Mouse (Mus musculus) CH12.LX (cell line): ENCODE results near the gene 2300002M23Rik. TPM values are rescaled to one million over a fixed set of nuclear protein-coding genes. Genes with fewer than 3 reads are reported as not detected.

Experiments used
- DNase-seq: peaks from one replicate; pipeline ENCODE4 v3.0.0-alpha.2; 2013; ENCODE audit errors: extremely low read depth
- H3K27ac ChIP-seq: 2 replicates; pipeline ENCODE4 v1.5.1; 2012; ENCODE audit warnings: low read depth, mild to moderate bottlenecking, control low read depth, moderate library complexity; ENCODE audit not compliant: insufficient read depth
- H3K27me3 ChIP-seq: replicated peaks from 2 replicates; pipeline ENCODE3; 2012; ENCODE audit warnings: inconsistent platforms
- H3K36me3 ChIP-seq, 2 experiments: replicated peaks in 1 of 2; 2 replicates each; pipeline versions ENCODE3 to v1.6.1; 2012; ENCODE audit warnings: inconsistent platforms in 1 of 2, low read length in 1 of 2, mild to moderate bottlenecking in 1 of 2, mixed read lengths in 1 of 2, moderate library complexity in 1 of 2; ENCODE audit not compliant: control insufficient read depth in 1 of 2, insufficient read depth in 1 of 2
- H3K4me1 ChIP-seq, 2 experiments: 2 replicates each; pipeline ENCODE4 v1.6.1; 2012; ENCODE audit warnings: inconsistent platforms in 1 of 2, moderate library complexity in 1 of 2; ENCODE audit not compliant: insufficient read depth in 2 of 2, control insufficient read depth in 1 of 2
- H3K4me2 ChIP-seq: 2 replicates; pipeline ENCODE4 v1.6.1; 2012; ENCODE audit warnings: low read depth, mild to moderate bottlenecking, control low read depth; ENCODE audit not compliant: poor library complexity, insufficient read depth, severe bottlenecking
- H3K4me3 ChIP-seq, 3 experiments: fragments of 150-350 bp in 1 of 3; sonication (generic) in 1 of 3; replicated peaks in 1 of 3; 2 replicates each; pipeline versions ENCODE3 to v1.5.1; 2011 to 2012; ENCODE audit warnings: low read depth in 2 of 3, low read length in 2 of 3, mild to moderate bottlenecking in 2 of 3, moderate library complexity in 2 of 3, control low read depth in 1 of 3, improper control_type of control experiment in 1 of 3, inconsistent platforms in 1 of 3, mixed read lengths in 1 of 3; ENCODE audit not compliant: poor library complexity in 1 of 3
- H3K79me2 ChIP-seq: replicated peaks from 2 replicates; pipeline ENCODE4 v1.6.1; 2012; ENCODE audit warnings: mild to moderate bottlenecking, moderate library complexity; ENCODE audit not compliant: control insufficient read depth, poor library complexity, insufficient read depth, severe bottlenecking; ENCODE audit errors: extremely low read depth
- H3K9ac ChIP-seq: 2 replicates; pipeline ENCODE4 v1.6.1; 2012; ENCODE audit warnings: low read depth, mild to moderate bottlenecking, control low read depth, moderate library complexity; ENCODE audit not compliant: insufficient read depth
- H3K9me3 ChIP-seq: replicated peaks from 2 replicates; pipeline ENCODE3; 2012; ENCODE audit warnings: low read length, inconsistent platforms, mixed read lengths
- CHD1 ChIP-seq: IDR thresholded peaks from 2 replicates; pipeline ENCODE4 v1.6.1; 2012; ENCODE audit warnings: low read depth, low read length, improper control_type of control experiment, inconsistent platforms
- CTCF ChIP-seq, 2 experiments: IDR thresholded peaks in 1 of 2; conservative IDR thresholded peaks in 1 of 2; 2 replicates each; pipeline ENCODE4 v1.5.1; 2011 to 2012; ENCODE audit warnings: low read depth in 2 of 2, low read length in 2 of 2, improper control_type of control experiment in 1 of 2, inconsistent platforms in 1 of 2, mild to moderate bottlenecking in 1 of 2, moderate library complexity in 1 of 2
- E2F4 ChIP-seq: IDR thresholded peaks from 2 replicates; pipeline ENCODE4 v1.6.1; 2011; ENCODE audit warnings: low read depth, low read length, improper control_type of control experiment; ENCODE audit not compliant: insufficient replicate concordance
- ELF1 ChIP-seq: IDR thresholded peaks from 2 replicates; pipeline ENCODE4 v1.6.1; 2014; ENCODE audit warnings: low read depth, mild to moderate bottlenecking, inconsistent platforms, low read length, improper control_type of control experiment
- ETS1 ChIP-seq: conservative IDR thresholded peaks from 2 replicates; pipeline ENCODE4 v1.6.1; 2012; ENCODE audit warnings: low read depth, mild to moderate bottlenecking, inconsistent platforms, low read length, improper control_type of control experiment, moderate library complexity
- GABPA ChIP-seq: IDR thresholded peaks from 2 replicates; pipeline ENCODE4 v1.6.1; 2012; ENCODE audit warnings: low read depth, low read length, improper control_type of control experiment, inconsistent platforms; ENCODE audit not compliant: insufficient replicate concordance
- HCFC1 ChIP-seq: IDR thresholded peaks from 2 replicates; pipeline ENCODE4 v1.6.1; 2012; ENCODE audit warnings: low read depth, mild to moderate bottlenecking, inconsistent platforms, low read length, improper control_type of control experiment
- IRF4 ChIP-seq: IDR thresholded peaks from 2 replicates; pipeline ENCODE4 v1.6.1; 2014; ENCODE audit warnings: low read depth, mild to moderate bottlenecking, inconsistent platforms, low read length, improper control_type of control experiment
- JUN ChIP-seq: IDR thresholded peaks from 2 replicates; pipeline ENCODE4 v1.6.1; 2011; ENCODE audit warnings: low read depth, mild to moderate bottlenecking, low read length, improper control_type of control experiment, moderate library complexity; ENCODE audit not compliant: insufficient read depth
- JUND ChIP-seq: conservative IDR thresholded peaks from 2 replicates; pipeline ENCODE4 v1.6.1; 2011; ENCODE audit warnings: low read depth, low read length, improper control_type of control experiment
- MAZ ChIP-seq: IDR thresholded peaks from 2 replicates; pipeline ENCODE4 v1.6.1; 2012; ENCODE audit warnings: low read depth, mild to moderate bottlenecking, inconsistent platforms, low read length, improper control_type of control experiment, moderate library complexity
- MEF2A ChIP-seq: IDR thresholded peaks from 2 replicates; pipeline ENCODE4 v1.6.1; 2014; ENCODE audit warnings: low read depth, mild to moderate bottlenecking, inconsistent platforms, low read length, improper control_type of control experiment, borderline replicate concordance
- MYC ChIP-seq: IDR thresholded peaks from 2 replicates; pipeline ENCODE4 v1.6.1; 2011; ENCODE audit warnings: low read depth, mild to moderate bottlenecking, improper control_type of control experiment, low read length
- NELFE ChIP-seq: IDR thresholded peaks from 2 replicates; pipeline ENCODE4 v1.6.1; 2011; ENCODE audit warnings: low read depth, low read length, improper control_type of control experiment
- PAX5 ChIP-seq: IDR thresholded peaks from 2 replicates; pipeline ENCODE4 v1.6.1; 2012; ENCODE audit warnings: low read length, inconsistent platforms, mixed read lengths
- POLR2A ChIP-seq: IDR thresholded peaks from 2 replicates; pipeline ENCODE4 v1.6.1; 2011; ENCODE audit warnings: low read depth, mild to moderate bottlenecking, improper control_type of control experiment, low read length
- POLR2AphosphoS2 ChIP-seq: IDR thresholded peaks from 2 replicates; pipeline ENCODE4 v1.6.1; 2011; ENCODE audit warnings: low read depth, low read length, improper control_type of control experiment
- SMC3 ChIP-seq: IDR thresholded peaks from 2 replicates; pipeline ENCODE4 v1.6.1; 2011; ENCODE audit warnings: low read depth, low read length, improper control_type of control experiment
- TBP ChIP-seq: conservative IDR thresholded peaks from 2 replicates; pipeline ENCODE4 v1.6.1; 2011; ENCODE audit warnings: low read depth, low read length, improper control_type of control experiment
- UBTF ChIP-seq: IDR thresholded peaks from 2 replicates; pipeline ENCODE4 v1.6.1; 2012; ENCODE audit warnings: low read depth, mild to moderate bottlenecking, inconsistent platforms, low read length, improper control_type of control experiment, moderate library complexity
- USF2 ChIP-seq: conservative IDR thresholded peaks from 2 replicates; pipeline ENCODE4 v1.6.1; 2011; ENCODE audit warnings: low read depth, low read length, improper control_type of control experiment
- ZKSCAN1 ChIP-seq: IDR thresholded peaks from 2 replicates; pipeline ENCODE4 v1.6.1; 2012; ENCODE audit warnings: low read depth, inconsistent platforms, low read length, improper control_type of control experiment, borderline replicate concordance
- ZMIZ1 ChIP-seq: IDR thresholded peaks from 2 replicates; pipeline ENCODE4 v1.6.1; 2012; ENCODE audit warnings: low read depth, mild to moderate bottlenecking, inconsistent platforms, low read length, improper control_type of control experiment
- ZNF384 ChIP-seq: IDR thresholded peaks from 2 replicates; pipeline ENCODE4 v1.6.1; 2012; ENCODE audit warnings: low read depth, low read length, improper control_type of control experiment, inconsistent platforms
- dilution Hi-C: fragments of 300-500 bp; cut with MboI; formaldehyde crosslinking; loops from 2 replicates; pipeline ENCODE4 v1.14.3; 2020; ENCODE audit warnings: low sequenced_read_pairs; ENCODE audit not compliant: extremely low pct_unique_long_range_greater_than_20kb, extremely low pct_ligation_motif_present
- in situ Hi-C: fragments of 300-500 bp; cut with MboI; formaldehyde crosslinking; loops from 3 replicates; pipeline ENCODE4 v1.14.3; 2019; ENCODE audit warnings: low sequenced_read_pairs, low pct_ligation_motif_present, low pct_unique_long_range_greater_than_20kb, mixed read lengths
- polyA plus RNA-seq: library from polyadenylated mRNA; unstranded; fragments of >175 nt; gene quantifications from 2 replicates; pipeline ENCODE4 v1.2.1, GENCODE M21; 2012; ENCODE audit warnings: low read depth; ENCODE audit not compliant: insufficient read length
- total RNA-seq, 2 experiments: library from RNA; depleted of rRNA; stranded (reverse); fragments of 300-350 nt in 1 of 2; fragments of >200 nt in 1 of 2; gene quantifications; 2 replicates each; pipeline ENCODE4 v1.2.3; 2012 to 2014

2300002M23Rik gene
- total and polyA plus RNA-seq, 3 experiments = not detected

DNA sequence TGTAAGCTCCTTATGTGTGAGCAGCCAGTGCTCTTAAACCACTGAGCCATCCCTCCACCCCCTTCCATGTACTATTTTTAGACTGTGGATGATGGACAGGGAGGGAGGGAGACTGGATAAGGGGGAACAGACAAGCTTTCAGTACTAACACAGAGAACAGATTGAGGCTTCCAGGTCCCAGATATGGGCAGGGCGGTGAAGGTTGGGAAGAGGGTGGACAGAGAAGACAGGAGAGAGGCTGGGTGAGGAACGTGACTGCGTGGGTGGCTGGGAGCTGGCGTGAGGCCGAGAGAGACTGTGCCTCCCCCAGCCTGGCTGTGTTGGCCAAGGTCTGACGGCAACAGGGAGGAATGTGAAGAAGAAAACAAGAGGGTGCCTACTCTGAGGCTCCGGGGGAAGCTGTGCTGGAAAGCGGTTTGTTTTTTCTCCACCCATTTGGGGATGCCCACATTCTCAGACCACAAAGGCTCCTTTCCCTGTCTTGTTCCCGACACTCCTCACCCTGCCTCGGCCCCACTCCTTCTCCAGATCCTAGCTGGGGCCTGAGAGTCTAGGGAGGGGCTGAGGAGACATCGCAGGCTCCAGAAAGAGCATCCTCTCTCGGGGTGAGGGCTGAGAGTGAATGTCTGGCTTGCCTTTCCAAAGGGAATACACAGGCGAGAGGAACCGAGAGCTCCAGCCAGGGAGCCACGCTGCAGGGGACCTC lies 17.7 kb upstream of the 2300002M23Rik start:
- H3K9me3 ChIP-seq = peaks cover 3% of the 10 kb centered on the region
- peaks cover 20 to 44% of the 10 kb centered on the region in 2 experiments for H3K4me1 ChIP-seq
- TF ChIP-seq JUND (no peak), POLR2A (no peak), ELF1 (no peak), PAX5 (no peak)
- TF ChIP-seq, all 38 proteins: peak for 0
- dilution Hi-C loops = no loop called here
- Histone ChIP-seq H3K9ac (no peak overlapping the region), H3K4me3 (no peak overlapping the region), H3K4me2 (no peak overlapping the region), H3K27me3 (peaks cover 2% of the 10 kb centered on the region), H3K36me3 (no peaks in the 10 kb centered on the region), H3K79me2 (no peaks in the 10 kb centered on the region), H3K27ac (no peak overlapping the region)
- in situ Hi-C loops = loop anchor here (5.0 kb wide), 1 partner anchor 32 kb away; the partner anchor contains the start of genes Cchcr1 and Tcf19
- no peak for DNase-seq

DNA sequence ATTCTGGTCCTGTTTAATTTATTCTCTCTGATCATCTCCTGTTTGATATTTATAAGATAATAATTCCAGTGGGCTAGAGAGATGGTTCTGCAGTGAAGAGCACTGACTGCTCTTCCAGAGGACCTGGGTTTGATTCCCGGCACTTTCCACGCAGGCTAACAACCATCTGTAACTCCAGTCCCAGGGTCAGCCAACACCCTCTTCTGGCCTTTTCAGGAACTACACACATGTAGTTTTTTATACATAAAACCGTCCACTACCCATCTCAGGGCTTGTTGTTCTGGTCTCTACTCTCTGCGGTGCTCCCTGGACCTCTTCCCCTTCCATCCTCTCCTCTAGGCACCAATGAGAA lies 17.1 kb upstream of the 2300002M23Rik start:
- Histone ChIP-seq H3K4me3 (no peak overlapping the region), H3K79me2 (no peaks in the 10 kb centered on the region), H3K27me3 (peaks cover 2% of the 10 kb centered on the region), H3K27ac (no peak overlapping the region), H3K9ac (no peak overlapping the region), H3K36me3 (no peaks in the 10 kb centered on the region), H3K9me3 (peaks cover 3% of the 10 kb centered on the region), H3K4me2 (no peak overlapping the region), H3K4me1 (peaks cover 20 to 45% of the 10 kb centered on the region in 2 experiments)
- in situ Hi-C loops (loop anchor here (5.0 kb wide), 1 partner anchor 33 kb away; the partner anchor contains the start of genes Cchcr1 and Tcf19), dilution Hi-C loops (no loop called here)
- DNase-seq = no peak
- TF ChIP-seq ZKSCAN1 (no peak), CTCF (conservative IDR thresholded peaks at IDR 0.05 in 1 of 2, IDR thresholded peaks at IDR 0.05 in 1 of 2; ENCODE audit: low read depth in 2 of 2, low read length in 2 of 2) (0 out of 4 replicates have a peak, but pooled peaks of 1 of the 2 experiments have one; percentile 1), GABPA (no peak), POLR2A (no peak), JUND (no peak), JUN (no peak), MYC (no peak), SMC3 (no peak)

DNA sequence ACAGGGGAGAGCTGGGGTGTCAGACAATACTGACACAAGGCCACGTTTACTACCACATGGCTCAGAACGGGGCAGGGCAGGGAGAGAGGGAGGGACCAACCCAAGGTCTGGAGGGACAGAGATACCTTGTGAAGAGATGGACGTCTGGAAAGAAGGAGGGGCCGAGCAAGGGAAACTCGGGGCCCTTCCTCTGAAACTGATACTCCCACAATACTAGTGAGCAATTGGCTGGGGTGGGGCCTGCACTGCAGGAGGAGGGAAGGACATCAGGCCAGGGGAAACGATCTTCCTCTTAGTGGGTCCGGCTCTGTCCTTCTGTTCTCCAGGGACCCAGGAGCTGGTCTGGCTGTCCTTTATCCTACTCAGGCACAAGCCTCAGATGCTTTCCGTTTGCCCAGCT lies 16.4 kb upstream of the 2300002M23Rik start:
- Histone ChIP-seq H3K79me2 (no peaks in the 10 kb centered on the region), H3K4me1 (peaks cover 20 to 46% of the 10 kb centered on the region in 2 experiments), H3K36me3 (no peaks in the 10 kb centered on the region), H3K27ac (no peak overlapping the region), H3K27me3 (peaks cover 2% of the 10 kb centered on the region), H3K4me3 (no peak overlapping the region), H3K4me2 (no peak overlapping the region), H3K9me3 (peaks cover 3% of the 10 kb centered on the region), H3K9ac (no peak overlapping the region)
- dilution Hi-C loops = no loop called here
- in situ Hi-C loops = loop anchor here (5.0 kb wide), 1 partner anchor 34 kb away; the partner anchor contains the start of genes Cchcr1 and Tcf19
- no peak for DNase-seq
- TF ChIP-seq JUN (no peak), IRF4 (no peak), E2F4 (no peak), TBP (no peak), ZMIZ1 (no peak), UBTF (no peak), POLR2AphosphoS2 (no peak), MAZ (no peak), ZNF384 (no peak), ETS1 (no peak), JUND (no peak), USF2 (no peak), CHD1 (no peak), CTCF (conservative IDR thresholded peaks at IDR 0.05 in 1 of 2, IDR thresholded peaks at IDR 0.05 in 1 of 2; ENCODE audit: low read depth in 2 of 2, low read length in 2 of 2) (no peak), MEF2A (no peak), PAX5 (no peak), NELFE (no peak), HCFC1 (no peak), POLR2A (no peak)
